In genomic region chr16:4646831-4647230, GRCm38 (mm10) we compare ENCODE assay signal across 12 mouse cellular contexts. TPM values are rescaled to one million over a fixed set of nuclear protein-coding genes. Genes with fewer than 3 reads are reported as not detected.
DNase-seq lines count a peak whose midpoint lies in the region; ATAC-seq and TF ChIP-seq lines count a peak whose summit lies in the region.
"Had no signal": no experiment of that assay in that cellular context is flagged by ENCODE, and none has a peak within 500 bp of the region (broad histone marks: within the 10 kb centered on the region; RNA-seq: fewer than 3 reads in every experiment).

No protein-coding gene starts in this region.

- no peaks in the 10 kb centered on the region for H3K27me3 ChIP-seq in intestine, embryonic 15.5 days (replicated peaks)
- no peaks in the 10 kb centered on the region for H3K27me3 ChIP-seq in intestine, postnatal 0 days (replicated peaks; ENCODE audit: control insufficient read depth, insufficient read depth, low read length)
- H3K27me3 ChIP-seq in C2C12 (ENCODE audit: control insufficient read depth, insufficient read depth, insufficient read length), result no peaks in the 10 kb centered on the region
- no peaks in the 10 kb centered on the region for H3K27me3 ChIP-seq in embryonic facial prominence, embryonic 10.5 days (replicated peaks; ENCODE audit: low read depth, poor library complexity, severe bottlenecking)
- no peaks in the 10 kb centered on the region for H3K27me3 ChIP-seq in hindbrain, embryonic 16.5 days (replicated peaks; ENCODE audit: control insufficient read depth, insufficient read depth, low read length)
- H3K27me3 ChIP-seq: forebrain, embryonic 15.5 days had no signal

- TF ChIP-seq CTCF in intestine, postnatal 0 days (IDR thresholded peaks at IDR 0.05; ENCODE audit: low read depth), result no peak
- no peak for TF ChIP-seq CTCF in C2C12 (IDR thresholded peaks at IDR 0.05; ENCODE audit: control insufficient read depth, insufficient read depth, insufficient read length)

- peak; percentile 20 for DNase-seq in embryonic facial prominence, embryonic 10.5 days (ENCODE audit: low spot score)
- no peak for DNase-seq in spleen, postnatal 10 days (ENCODE audit: low spot score in 2 of 2)
- no peak for DNase-seq in urinary bladder, postnatal 4 days (ENCODE audit: low spot score in 2 of 2)
- DNase-seq: layer of hippocampus, adult 9-11 months; right cerebral cortex, postnatal 14 days; thymus, adult 18-20 months had no signal

- H3K36me3 ChIP-seq in intestine, embryonic 15.5 days, result peaks cover 24% of the 10 kb centered on the region
- H3K36me3 ChIP-seq in intestine, postnatal 0 days (ENCODE audit: control insufficient read depth, insufficient read depth), result peaks cover 69% of the 10 kb centered on the region
- peaks cover 61% of the 10 kb centered on the region for H3K36me3 ChIP-seq in C2C12 (ENCODE audit: control insufficient read depth, insufficient read depth)
- H3K36me3 ChIP-seq in embryonic facial prominence, embryonic 10.5 days (replicated peaks), result peaks cover 80% of the 10 kb centered on the region
- no peaks in the 10 kb centered on the region for H3K36me3 ChIP-seq in hindbrain, embryonic 16.5 days (ENCODE audit: control insufficient read depth, insufficient read depth, low read length)

- no peak overlapping the region for H3K4me2 ChIP-seq in intestine, embryonic 15.5 days (replicated peaks)
- H3K4me2 ChIP-seq in intestine, postnatal 0 days (replicated peaks; ENCODE audit: low read depth), result no peak overlapping the region
- no peak overlapping the region for H3K4me2 ChIP-seq in hindbrain, embryonic 16.5 days (ENCODE audit: low read length)
- H3K4me2 ChIP-seq: forebrain, embryonic 15.5 days had no signal

- peak overlapping the region; percentile 28; the same call in 1 of the 2 replicates for H3K27ac ChIP-seq in intestine, embryonic 15.5 days
- H3K27ac ChIP-seq in intestine, postnatal 0 days (ENCODE audit: low read depth, low read length), result no peak overlapping the region
- peak overlapping the region; percentile 68 for H3K27ac ChIP-seq in embryonic facial prominence, embryonic 10.5 days (replicated peaks)
- H3K27ac ChIP-seq in hindbrain, embryonic 16.5 days (ENCODE audit: low read depth, low read length), result peak overlapping the region; percentile 42; the same call in 1 of the 2 replicates
- H3K27ac ChIP-seq: forebrain, embryonic 15.5 days; liver, embryonic 14.5 days had no signal

- no peak overlapping the region for H3K4me3 ChIP-seq in intestine, embryonic 15.5 days (replicated peaks)
- no peak overlapping the region for H3K4me3 ChIP-seq in intestine, postnatal 0 days (ENCODE audit: low read depth, low read length)
- no peak overlapping the region for H3K4me3 ChIP-seq in C2C12 (ENCODE audit: insufficient read depth, poor library complexity, severe bottlenecking)
- peak overlapping the region; percentile 6; the same call in 1 of the 2 replicates for H3K4me3 ChIP-seq in embryonic facial prominence, embryonic 10.5 days
- H3K4me3 ChIP-seq in hindbrain, embryonic 16.5 days (ENCODE audit: low read length), result no peak overlapping the region
- H3K4me3 ChIP-seq: forebrain, embryonic 15.5 days had no signal

- peaks cover 58% of the 10 kb centered on the region for H3K4me1 ChIP-seq in intestine, embryonic 15.5 days (replicated peaks)
- peaks cover 9% of the 10 kb centered on the region; the same call in 1 of the 2 replicates for H3K4me1 ChIP-seq in intestine, postnatal 0 days (replicated peaks; ENCODE audit: control insufficient read depth, insufficient read depth, low read length)
- H3K4me1 ChIP-seq in embryonic facial prominence, embryonic 10.5 days, result peaks cover 100% of the 10 kb centered on the region
- H3K4me1 ChIP-seq in hindbrain, embryonic 16.5 days (ENCODE audit: control insufficient read depth, insufficient read depth, low read depth, low read length), result peaks cover 21% of the 10 kb centered on the region

- H3ac ChIP-seq in C2C12 (ENCODE audit: control insufficient read depth, insufficient read length, low read depth), result peak overlapping the region; percentile 9

- peaks cover 94% of the 10 kb centered on the region for H3K79me2 ChIP-seq in C2C12 (ENCODE audit: control insufficient read depth, insufficient read depth)

- peaks cover 62% of the 10 kb centered on the region for H3K79me3 ChIP-seq in C2C12 (ENCODE audit: low read depth)

- H3K9me3 ChIP-seq in intestine, embryonic 15.5 days, result no peaks in the 10 kb centered on the region
- H3K9me3 ChIP-seq in intestine, postnatal 0 days (ENCODE audit: control insufficient read depth), result no peaks in the 10 kb centered on the region
- no peaks in the 10 kb centered on the region for H3K9me3 ChIP-seq in embryonic facial prominence, embryonic 10.5 days
- no peaks in the 10 kb centered on the region for H3K9me3 ChIP-seq in hindbrain, embryonic 16.5 days (ENCODE audit: control insufficient read depth, low read length)
- H3K9me3 ChIP-seq: forebrain, embryonic 15.5 days had no signal

- ATAC-seq in intestine, embryonic 15.5 days, result no peak
- no peak for ATAC-seq in intestine, postnatal 0 days
- ATAC-seq in hindbrain, embryonic 16.5 days, result no peak
- ATAC-seq: forebrain, embryonic 15.5 days had no signal

- 72% methylated on average over 4 of the region's 4 CpGs for WGBS in intestine, embryonic 15.5 days
- WGBS in intestine, postnatal 0 days, result 86% methylated on average over 4 of the region's 4 CpGs
- WGBS in embryonic facial prominence, embryonic 10.5 days, result 66% methylated on average over 4 of the region's 4 CpGs
- WGBS in hindbrain, embryonic 16.5 days, result 78% methylated on average over 4 of the region's 4 CpGs

- H3K9ac ChIP-seq in intestine, embryonic 15.5 days, result no peak overlapping the region
- H3K9ac ChIP-seq in intestine, postnatal 0 days (ENCODE audit: low read depth, low read length), result no peak overlapping the region
- no peak overlapping the region for H3K9ac ChIP-seq in hindbrain, embryonic 16.5 days (ENCODE audit: low read depth, low read length)
- H3K9ac ChIP-seq: forebrain, embryonic 15.5 days; liver, embryonic 14.5 days had no signal

TF ChIP-seq in C2C12, 6 proteins besides CTCF, POLR2A, EP300 and RAD21:
- no peak for TF ChIP-seq USF1 (IDR thresholded peaks at IDR 0.05; ENCODE audit: low read depth)
- no peak for TF ChIP-seq FOSL1 (IDR thresholded peaks at IDR 0.05; ENCODE audit: insufficient read depth, low read length, poor library complexity, severe bottlenecking)
- TF ChIP-seq MYOD1 (IDR thresholded peaks at IDR 0.05; ENCODE audit: control insufficient read depth, insufficient read length, low read depth), result no peak
- no peak for TF ChIP-seq MAX (IDR thresholded peaks at IDR 0.05)
- TF ChIP-seq CEBPB (IDR thresholded peaks at IDR 0.05; ENCODE audit: low read depth), result no peak
- TF ChIP-seq MYOG (IDR thresholded peaks at IDR 0.05; ENCODE audit: control insufficient read depth, extremely low read depth, insufficient read length), result no peak

RNA-seq across cellular contexts. Expression of gene Dnaja3, which starts 7.0 kb away (rescaled TPM):
- polyA plus RNA-seq in intestine, embryonic 15.5 days (2015; fragmentation: Nextera tagmentation; extraction: Ambion mirVana), result 86.5 and 92.1 TPM in 2 replicates
- 37.9 and 38.6 TPM in 2 replicates for polyA plus RNA-seq in intestine, postnatal 0 days (2015; fragmentation: Nextera tagmentation; extraction: Ambion mirVana)
- polyA plus RNA-seq in C2C12 (2012; fragmentation: generic; extraction: Trizol), result 33.0 TPM
- 66.6 and 66.7 TPM in 2 replicates for polyA plus RNA-seq in embryonic facial prominence, embryonic 10.5 days (2016; fragmentation: Nextera tagmentation; extraction: Ambion mirVana)
- polyA plus RNA-seq in hindbrain, embryonic 16.5 days (2015; fragmentation: Nextera tagmentation; extraction: Ambion mirVana), result 70.6 and 71.9 TPM in 2 replicates

RNA-seq across cellular contexts. Expression of gene Vasn, which starts 7.1 kb away (rescaled TPM):
- 14.1 and 15.1 TPM in 2 replicates for polyA plus RNA-seq in intestine, embryonic 15.5 days (2015; fragmentation: Nextera tagmentation; extraction: Ambion mirVana)
- 5.0 and 5.3 TPM in 2 replicates for polyA plus RNA-seq in intestine, postnatal 0 days (2015; fragmentation: Nextera tagmentation; extraction: Ambion mirVana)
- polyA plus RNA-seq in C2C12 (2012; fragmentation: generic; extraction: Trizol), result 49.6 TPM
- 14.4 and 16.2 TPM in 2 replicates for polyA plus RNA-seq in embryonic facial prominence, embryonic 10.5 days (2016; fragmentation: Nextera tagmentation; extraction: Ambion mirVana)
- 6.0 and 7.0 TPM in 2 replicates for polyA plus RNA-seq in hindbrain, embryonic 16.5 days (2015; fragmentation: Nextera tagmentation; extraction: Ambion mirVana)

RNA-seq across cellular contexts. Expression of gene Pam16, which starts 22.0 kb away (rescaled TPM):
- 74.5 and 84.3 TPM in 2 replicates for polyA plus RNA-seq in intestine, embryonic 15.5 days (2015; fragmentation: Nextera tagmentation; extraction: Ambion mirVana)
- polyA plus RNA-seq in intestine, postnatal 0 days (2015; fragmentation: Nextera tagmentation; extraction: Ambion mirVana), result 63.3 and 72.1 TPM in 2 replicates
- polyA plus RNA-seq in C2C12 (2012; fragmentation: generic; extraction: Trizol), result 94.8 TPM
- 92.6 and 97.5 TPM in 2 replicates for polyA plus RNA-seq in embryonic facial prominence, embryonic 10.5 days (2016; fragmentation: Nextera tagmentation; extraction: Ambion mirVana)
- polyA plus RNA-seq in hindbrain, embryonic 16.5 days (2015; fragmentation: Nextera tagmentation; extraction: Ambion mirVana), result 139 and 150 TPM in 2 replicates

RNA-seq across cellular contexts. Expression of gene Coro7, which starts 32.7 kb away (rescaled TPM):
- polyA plus RNA-seq in intestine, embryonic 15.5 days (2015; fragmentation: Nextera tagmentation; extraction: Ambion mirVana), result 22.7 and 23.2 TPM in 2 replicates
- 25.3 and 27.5 TPM in 2 replicates for polyA plus RNA-seq in intestine, postnatal 0 days (2015; fragmentation: Nextera tagmentation; extraction: Ambion mirVana)
- 6.0 TPM for polyA plus RNA-seq in C2C12 (2012; fragmentation: generic; extraction: Trizol)
- 23.3 and 23.9 TPM in 2 replicates for polyA plus RNA-seq in embryonic facial prominence, embryonic 10.5 days (2016; fragmentation: Nextera tagmentation; extraction: Ambion mirVana)
- polyA plus RNA-seq in hindbrain, embryonic 16.5 days (2015; fragmentation: Nextera tagmentation; extraction: Ambion mirVana), result 32.1 and 36.6 TPM in 2 replicates

RNA-seq across cellular contexts. Expression of gene Glis2, which starts 52.3 kb away (rescaled TPM):
- 21.4 and 23.5 TPM in 2 replicates for polyA plus RNA-seq in intestine, embryonic 15.5 days (2015; fragmentation: Nextera tagmentation; extraction: Ambion mirVana)
- 9.2 and 10.5 TPM in 2 replicates for polyA plus RNA-seq in intestine, postnatal 0 days (2015; fragmentation: Nextera tagmentation; extraction: Ambion mirVana)
- polyA plus RNA-seq in C2C12 (2012; fragmentation: generic; extraction: Trizol), result 23.6 TPM
- 22.2 and 22.3 TPM in 2 replicates for polyA plus RNA-seq in embryonic facial prominence, embryonic 10.5 days (2016; fragmentation: Nextera tagmentation; extraction: Ambion mirVana)
- polyA plus RNA-seq in hindbrain, embryonic 16.5 days (2015; fragmentation: Nextera tagmentation; extraction: Ambion mirVana), result 13.0 and 14.2 TPM in 2 replicates
